Mouse (Mus musculus) intestine, embryonic 15.5 days (tissue): ENCODE results near the gene Gpr176. TPM values are rescaled to one million over a fixed set of nuclear protein-coding genes. Genes with fewer than 3 reads are reported as not detected.

ENCODE experiments used
- ATAC-seq: fragments of 200-750 bp; cut with Nextera tagmentation; 2 replicates; pipeline ENCODE4 v1.8.0; 2017; ENCODE audit warnings: moderate TSS enrichment, moderate library complexity
- H3K27ac ChIP-seq: fragments of 300-500 bp; sonication (generic); 2 replicates; pipeline ENCODE4 v1.5.1; 2015; ENCODE audit warnings: mild to moderate bottlenecking, inconsistent platforms
- H3K27me3 ChIP-seq: fragments of 300-500 bp; sonication (generic); replicated peaks from 2 replicates; pipeline ENCODE4 v1.6.1; 2015; ENCODE audit warnings: inconsistent platforms
- H3K36me3 ChIP-seq: fragments of 300-500 bp; sonication (generic); 2 replicates; pipeline ENCODE4 v1.6.1; 2015; ENCODE audit warnings: inconsistent platforms
- H3K4me1 ChIP-seq: fragments of 300-500 bp; sonication (generic); replicated peaks from 2 replicates; pipeline ENCODE4 v1.6.1; 2015; ENCODE audit warnings: inconsistent platforms
- H3K4me2 ChIP-seq: fragments of 300-500 bp; sonication (generic); replicated peaks from 2 replicates; pipeline ENCODE4 v1.6.1; 2015; ENCODE audit warnings: mild to moderate bottlenecking, inconsistent platforms
- H3K4me3 ChIP-seq: fragments of 300-500 bp; sonication (generic); replicated peaks from 2 replicates; pipeline ENCODE4 v1.5.1; 2015; ENCODE audit warnings: inconsistent platforms
- H3K9ac ChIP-seq: fragments of 300-500 bp; sonication (generic); 2 replicates; pipeline ENCODE4 v1.6.1; 2015; ENCODE audit warnings: inconsistent platforms
- H3K9me3 ChIP-seq: fragments of 300-500 bp; sonication (generic); 2 replicates; pipeline ENCODE4 v1.6.1; 2016; ENCODE audit warnings: inconsistent platforms
- WGBS: fragments of 180-500 bp; shearing (Covaris S2); methylation state at CpG from one replicate; pipeline ENCODE4 v1.1.7; 2015; 5-methylcytosine and 5-hydroxymethylcytosine counted together
- polyA plus RNA-seq: library from polyadenylated mRNA; unstranded; fragments of >200 nt; fragmentation: Nextera tagmentation; extraction: Ambion mirVana; gene quantifications from 2 replicates; pipeline ENCODE4 v1.2.1, GENCODE M21; 2015

The Gpr176 gene
- polyA plus RNA-seq, 1 experiment from 2014 or later = 0.44 TPM

- Histone ChIP-seq H3K27me3 (no peaks in the 10 kb centered on the region), H3K36me3 (no peaks in the 10 kb centered on the region), H3K4me3 (no peak overlapping the region), H3K9me3 (no peaks in the 10 kb centered on the region), H3K27ac (no peak overlapping the region), H3K4me1 (no peaks in the 10 kb centered on the region), H3K4me2 (no peak overlapping the region), H3K9ac (no peak overlapping the region)
- no peak for ATAC-seq
- WGBS = 60% methylated on average over 4 of the region's 4 CpGs
Measured at GRCm38 (mm10) chr2:118353916-118354403, 19.3 kb downstream of the Gpr176 start.

- Histone ChIP-seq H3K27ac (no peak overlapping the region), H3K36me3 (no peaks in the 10 kb centered on the region), H3K9me3 (no peaks in the 10 kb centered on the region), H3K4me2 (no peak overlapping the region), H3K27me3 (no peaks in the 10 kb centered on the region), H3K4me3 (no peak overlapping the region), H3K4me1 (no peaks in the 10 kb centered on the region), H3K9ac (no peak overlapping the region)
- no peak for ATAC-seq
- WGBS = 43% methylated on average over 4 of the region's 4 CpGs
Measured at GRCm38 (mm10) chr2:118353498-118353897, 19.7 kb downstream of the Gpr176 start.

- no peak overlapping the region for H3K9ac ChIP-seq
- no peak overlapping the region for H3K4me2 ChIP-seq
- H3K9me3 ChIP-seq = no peaks in the 10 kb centered on the region
- WGBS = 66% methylated on average over 1 of the region's 1 CpGs
- H3K36me3 ChIP-seq = no peaks in the 10 kb centered on the region
- ATAC-seq = no peak
- H3K4me3 ChIP-seq = no peak overlapping the region
- no peaks in the 10 kb centered on the region for H3K27me3 ChIP-seq
- no peaks in the 10 kb centered on the region for H3K4me1 ChIP-seq
- no peak overlapping the region for H3K27ac ChIP-seq
Measured at GRCm38 (mm10) chr2:118345535-118345934, 27.7 kb downstream of the Gpr176 start.

DNA sequence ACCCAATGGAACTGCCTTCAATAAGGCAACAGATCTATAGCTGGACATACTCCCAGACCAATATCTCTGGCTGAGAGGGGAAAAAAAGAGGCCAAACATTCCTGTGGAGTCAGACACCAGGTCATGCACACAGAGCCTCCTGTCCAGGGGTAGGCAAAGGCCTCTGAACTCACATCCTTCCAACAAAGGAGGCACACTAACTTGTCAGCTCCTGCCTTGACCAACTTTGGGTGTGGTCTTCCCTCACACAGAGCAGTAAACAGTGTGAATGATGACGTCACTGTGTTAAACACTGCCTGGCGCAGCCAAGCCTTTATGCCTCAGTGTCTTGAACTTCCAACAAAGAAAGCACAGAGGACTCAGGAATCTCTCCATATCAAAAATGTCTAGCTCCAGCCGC is 29.3 kb downstream of the Gpr176 start:
- Histone ChIP-seq H3K4me3 (no peak overlapping the region), H3K27ac (no peak overlapping the region), H3K4me2 (no peak overlapping the region), H3K9me3 (no peaks in the 10 kb centered on the region), H3K9ac (no peak overlapping the region), H3K4me1 (no peaks in the 10 kb centered on the region), H3K27me3 (no peaks in the 10 kb centered on the region), H3K36me3 (no peaks in the 10 kb centered on the region)
- no peak for ATAC-seq
- WGBS = 60% methylated on average over 3 of the region's 3 CpGs

DNA sequence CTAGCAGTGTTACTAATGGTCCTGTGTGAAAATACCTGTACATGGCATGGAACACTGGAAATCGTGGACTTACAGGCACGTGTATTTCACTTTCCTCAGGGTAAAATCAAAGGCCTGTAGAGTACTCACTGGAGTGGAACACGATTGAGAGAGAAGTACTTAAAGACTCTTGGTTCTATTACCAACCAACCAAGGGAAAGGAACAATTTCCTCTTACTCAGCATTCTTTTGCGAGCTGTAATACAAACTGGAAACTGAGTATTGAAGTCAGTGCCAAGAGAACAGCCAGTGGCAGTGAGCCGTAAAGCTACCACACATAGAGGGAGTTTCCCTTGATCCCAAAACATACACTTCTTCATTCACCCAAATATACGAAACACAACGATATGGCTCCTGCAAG is 31.9 kb downstream of the Gpr176 start:
- Histone ChIP-seq H3K4me2 (no peak overlapping the region), H3K4me1 (no peaks in the 10 kb centered on the region), H3K9me3 (no peaks in the 10 kb centered on the region), H3K27ac (no peak overlapping the region), H3K27me3 (no peaks in the 10 kb centered on the region), H3K36me3 (no peaks in the 10 kb centered on the region), H3K9ac (no peak overlapping the region), H3K4me3 (no peak overlapping the region)
- 85% methylated on average over 7 of the region's 7 CpGs for WGBS
- no peak for ATAC-seq

GRCm38 (mm10) chr2:118336084-118336483 is 37.1 kb downstream of the Gpr176 start:
- Histone ChIP-seq H3K4me1 (no peaks in the 10 kb centered on the region), H3K27ac (no peak overlapping the region), H3K9ac (no peak overlapping the region), H3K27me3 (no peaks in the 10 kb centered on the region), H3K4me2 (no peak overlapping the region), H3K4me3 (no peak overlapping the region), H3K36me3 (no peaks in the 10 kb centered on the region), H3K9me3 (no peaks in the 10 kb centered on the region)
- WGBS = 34% methylated on average over 2 of the region's 2 CpGs
- ATAC-seq = no peak

GRCm38 (mm10) chr2:118322663-118323062 is 50.6 kb downstream of the Gpr176 start:
- H3K4me3 ChIP-seq = no peak overlapping the region
- no peak overlapping the region for H3K4me2 ChIP-seq
- no peaks in the 10 kb centered on the region for H3K9me3 ChIP-seq
- H3K27ac ChIP-seq = no peak overlapping the region
- no peak for ATAC-seq
- no peak overlapping the region for H3K9ac ChIP-seq
- no peaks in the 10 kb centered on the region for H3K4me1 ChIP-seq
- no peaks in the 10 kb centered on the region for H3K36me3 ChIP-seq
- WGBS = 42% methylated on average over 4 of the region's 5 CpGs
- H3K27me3 ChIP-seq = no peaks in the 10 kb centered on the region

DNA sequence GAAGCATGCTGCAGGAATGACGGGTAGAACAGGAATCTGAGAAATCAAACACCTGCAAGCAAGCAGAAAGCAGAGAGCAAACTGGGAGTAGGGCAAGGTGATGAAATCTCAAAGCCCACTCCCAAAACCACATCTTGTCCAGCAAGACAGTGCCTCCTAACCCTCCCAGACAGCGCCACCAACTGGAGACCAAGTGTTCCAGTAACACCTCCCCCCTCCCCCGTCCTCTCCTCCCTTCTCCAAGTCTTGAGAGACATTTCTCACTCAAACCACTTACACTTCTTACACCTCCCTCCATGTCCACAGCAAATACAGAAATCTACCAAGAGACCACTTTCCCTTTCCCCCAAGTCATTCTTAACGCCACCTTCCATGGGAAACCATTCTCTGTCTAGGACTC is 51.4 kb downstream of the Gpr176 start:
- 70% methylated on average over 4 of the region's 4 CpGs for WGBS
- ATAC-seq = no peak
- Histone ChIP-seq H3K36me3 (no peaks in the 10 kb centered on the region), H3K4me3 (no peak overlapping the region), H3K4me2 (no peak overlapping the region), H3K27me3 (no peaks in the 10 kb centered on the region), H3K4me1 (no peaks in the 10 kb centered on the region), H3K27ac (no peak overlapping the region), H3K9me3 (no peaks in the 10 kb centered on the region), H3K9ac (no peak overlapping the region)

DNA sequence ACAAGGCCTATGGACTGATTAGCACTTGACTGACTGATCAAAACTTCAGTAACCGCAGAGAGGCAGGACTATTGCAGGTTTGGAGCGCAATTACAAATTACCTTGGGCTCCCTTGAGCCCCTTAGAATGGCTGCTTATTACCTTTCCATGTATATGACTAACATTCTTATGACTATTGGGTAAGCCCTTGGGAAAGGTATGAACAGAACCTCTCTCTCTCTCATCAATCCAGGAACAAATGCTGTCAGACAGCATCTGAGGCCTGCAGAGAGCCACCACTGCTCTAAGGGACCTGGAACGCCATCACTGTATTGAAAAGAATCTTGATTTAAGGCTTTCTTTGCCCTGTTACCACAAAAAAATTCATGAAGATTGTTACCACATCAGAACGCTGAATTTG is 52.1 kb downstream of the Gpr176 start:
- 92% methylated on average over 4 of the region's 4 CpGs for WGBS
- Histone ChIP-seq H3K36me3 (no peaks in the 10 kb centered on the region), H3K4me3 (no peak overlapping the region), H3K4me2 (no peak overlapping the region), H3K27me3 (no peaks in the 10 kb centered on the region), H3K27ac (no peak overlapping the region), H3K9ac (no peak overlapping the region), H3K9me3 (no peaks in the 10 kb centered on the region), H3K4me1 (no peaks in the 10 kb centered on the region)
- ATAC-seq = no peak

GRCm38 (mm10) chr2:118320519-118320918 is 52.7 kb downstream of the Gpr176 start:
- no peak overlapping the region for H3K4me3 ChIP-seq
- no peak overlapping the region for H3K4me2 ChIP-seq
- H3K9ac ChIP-seq = no peak overlapping the region
- no peak overlapping the region for H3K27ac ChIP-seq
- no peaks in the 10 kb centered on the region for H3K36me3 ChIP-seq
- H3K4me1 ChIP-seq = no peaks in the 10 kb centered on the region
- no peaks in the 10 kb centered on the region for H3K9me3 ChIP-seq
- WGBS = 67% methylated on average over 4 of the region's 4 CpGs
- ATAC-seq = no peak
- H3K27me3 ChIP-seq = no peaks in the 10 kb centered on the region

DNA sequence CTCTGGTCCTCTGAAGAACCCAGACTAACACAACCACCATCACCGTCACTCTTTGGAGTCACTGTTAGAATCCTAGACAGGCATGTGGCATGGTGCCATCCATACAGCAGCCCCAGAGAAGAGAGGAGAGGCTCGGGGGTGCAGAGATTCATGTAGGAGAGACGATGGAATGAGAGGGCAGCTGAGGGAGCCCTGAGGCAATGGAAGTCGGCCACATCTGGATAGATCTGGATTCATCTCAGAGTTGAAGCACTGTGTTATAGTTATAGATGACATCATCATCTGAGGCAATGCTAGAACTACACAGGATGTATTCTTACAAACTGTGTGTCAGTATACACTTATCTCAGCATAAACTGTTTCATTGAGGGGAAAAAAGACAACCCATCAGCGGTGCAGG is 54.0 kb downstream of the Gpr176 start:
- 57% methylated on average over 5 of the region's 5 CpGs for WGBS
- no peak overlapping the region for H3K4me2 ChIP-seq
- no peak overlapping the region for H3K27ac ChIP-seq
- no peaks in the 10 kb centered on the region for H3K9me3 ChIP-seq
- no peak overlapping the region for H3K4me3 ChIP-seq
- no peaks in the 10 kb centered on the region for H3K36me3 ChIP-seq
- H3K27me3 ChIP-seq = no peaks in the 10 kb centered on the region
- ATAC-seq = no peak
- H3K4me1 ChIP-seq = no peaks in the 10 kb centered on the region
- no peak overlapping the region for H3K9ac ChIP-seq

DNA sequence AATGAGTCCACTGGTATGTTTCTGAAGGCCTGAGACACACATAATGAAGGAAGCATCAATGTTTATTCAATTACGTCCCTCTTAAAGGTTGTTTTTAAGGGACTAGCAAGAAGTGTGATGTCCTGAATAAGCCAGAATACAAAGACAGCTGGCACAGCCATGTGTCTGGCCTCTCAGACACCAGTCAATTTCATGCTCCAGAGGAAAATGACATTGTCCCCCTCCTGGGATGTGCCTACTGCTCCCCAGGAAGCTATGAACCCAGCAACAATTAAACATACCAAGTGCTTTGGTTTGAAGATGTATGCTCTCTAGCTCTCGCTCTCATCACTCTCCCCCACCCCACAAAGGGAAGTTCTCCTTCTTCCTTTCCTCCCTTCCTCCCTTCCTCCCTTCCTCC is 56.3 kb downstream of the Gpr176 start:
- H3K27me3 ChIP-seq = no peaks in the 10 kb centered on the region
- no peak for ATAC-seq
- 66% methylated on average over 2 of the region's 2 CpGs for WGBS
- no peak overlapping the region for H3K9ac ChIP-seq
- no peak overlapping the region for H3K4me2 ChIP-seq
- no peaks in the 10 kb centered on the region for H3K9me3 ChIP-seq
- no peaks in the 10 kb centered on the region for H3K4me1 ChIP-seq
- no peak overlapping the region for H3K27ac ChIP-seq
- no peak overlapping the region for H3K4me3 ChIP-seq
- no peaks in the 10 kb centered on the region for H3K36me3 ChIP-seq

GRCm38 (mm10) chr2:118315656-118316402 is 57.4 kb downstream of the Gpr176 start:
- H3K27me3 ChIP-seq = no peaks in the 10 kb centered on the region
- no peak for ATAC-seq
- WGBS = 85% methylated on average over 12 of the region's 12 CpGs

More at GRCm38 (mm10) chr2:118315656-118316402, 57.4 kb downstream of the Gpr176 start:
- Histone ChIP-seq H3K4me2 (no peak overlapping the region), H3K4me3 (no peak overlapping the region), H3K9ac (no peak overlapping the region), H3K9me3 (no peaks in the 10 kb centered on the region), H3K27ac (no peak overlapping the region), H3K4me1 (no peaks in the 10 kb centered on the region), H3K36me3 (no peaks in the 10 kb centered on the region)
